In the genomic region with DNA sequence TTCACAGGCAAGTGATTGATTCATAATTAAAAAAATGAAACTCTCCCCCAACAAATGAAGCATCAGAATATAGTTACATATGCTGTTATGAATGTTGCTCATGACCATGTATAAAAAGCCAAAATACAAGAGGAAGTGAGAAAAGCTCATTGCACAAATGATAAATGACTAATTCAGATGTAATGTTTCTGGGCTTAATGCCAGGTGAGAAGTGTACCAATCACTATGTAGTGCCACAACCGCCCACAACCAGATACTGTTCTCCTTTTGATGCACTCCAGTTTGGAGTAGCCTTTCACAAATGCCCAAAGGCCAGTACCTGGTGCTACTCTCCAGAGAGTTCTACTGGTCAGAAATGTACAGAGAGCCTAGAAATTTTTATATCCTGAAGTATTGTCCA, we compare ENCODE assay signal across 18 mouse cellular contexts. TPM values are rescaled to one million over a fixed set of nuclear protein-coding genes. Genes with fewer than 3 reads are reported as not detected.
DNase-seq lines count a peak whose midpoint lies in the region; TF ChIP-seq lines count a peak whose summit lies in the region.
"Had no signal": no experiment of that assay in that cellular context is flagged by ENCODE, and none has a peak within 500 bp of the region (broad histone marks: within the 10 kb centered on the region; RNA-seq: fewer than 3 reads in every experiment).

No protein-coding gene starts in this region.

- intact Hi-C loops in left cerebral cortex, adult 2 months (cut with DNase I), result loop anchor here (2.0 to 5.0 kb wide), 3 partner anchors 29 to 156 kb away; no protein-coding TSS in a partner anchor

- no peak for DNase-seq in left cerebral cortex, adult 2 months (ENCODE audit: extremely low spot score in 1 of 2, low spot score in 2 of 2)
- no peak for DNase-seq in left cerebral cortex, adult 18-20 months (ENCODE audit: low spot score in 2 of 2)
- DNase-seq in adipocyte (ENCODE audit: low spot score), result peak; percentile 65
- peak; percentile 20 for DNase-seq in layer of hippocampus, adult 9-11 months
- DNase-seq in c-Kit-positive CD71-positive TER-119-positive erythroid progenitor cells, embryonic 14.5 days (ENCODE audit: low spot score), result no peak
- DNase-seq in retina, postnatal 1 day, result no peak
- DNase-seq: cerebellum, adult 2 months; forebrain, postnatal 0 days; heart, adult 11 months; kidney, adult 9 months; liver, postnatal 0 days; right cerebral cortex, postnatal 14 days; thymus, adult 18-20 months had no signal

- no peaks in the 10 kb centered on the region for H3K27me3 ChIP-seq in C2C12 (ENCODE audit: control insufficient read depth, insufficient read depth, insufficient read length)
- H3K27me3 ChIP-seq: heart, embryonic 15.5 days; hindbrain, embryonic 15.5 days had no signal

- no peaks in the 10 kb centered on the region for H3K79me2 ChIP-seq in C2C12 (ENCODE audit: control insufficient read depth, insufficient read depth)

- no peak for TF ChIP-seq CTCF in left cerebral cortex, adult 2 months (IDR thresholded peaks at IDR 0.05)
- no peak for TF ChIP-seq CTCF in C2C12 (IDR thresholded peaks at IDR 0.05; ENCODE audit: control insufficient read depth, insufficient read depth, insufficient read length)

- no peaks in the 10 kb centered on the region for H3K36me3 ChIP-seq in C2C12 (ENCODE audit: control insufficient read depth, insufficient read depth)
- H3K36me3 ChIP-seq: heart, embryonic 15.5 days; hindbrain, embryonic 15.5 days had no signal

- no peaks in the 10 kb centered on the region for H3K79me3 ChIP-seq in C2C12 (ENCODE audit: low read depth)

- no peak overlapping the region for H3ac ChIP-seq in C2C12 (ENCODE audit: control insufficient read depth, insufficient read length, low read depth)

- H3K27ac ChIP-seq in left cerebral cortex, adult 2 months, result 0 out of 2 replicates have a peak overlapping the region, but pooled peaks have one; percentile 28
- H3K27ac ChIP-seq: heart, embryonic 15.5 days; hindbrain, embryonic 15.5 days had no signal

- no peak overlapping the region for H3K4me3 ChIP-seq in left cerebral cortex, adult 2 months
- no peak overlapping the region for H3K4me3 ChIP-seq in C2C12 (ENCODE audit: insufficient read depth, poor library complexity, severe bottlenecking)
- H3K4me3 ChIP-seq: heart, embryonic 15.5 days; hindbrain, embryonic 15.5 days had no signal

TF ChIP-seq in C2C12, 6 proteins besides CTCF, POLR2A, EP300 and RAD21:
- TF ChIP-seq MAX (IDR thresholded peaks at IDR 0.05), result no peak
- TF ChIP-seq MYOD1 (IDR thresholded peaks at IDR 0.05; ENCODE audit: control insufficient read depth, insufficient read length, low read depth), result no peak
- no peak for TF ChIP-seq FOSL1 (IDR thresholded peaks at IDR 0.05; ENCODE audit: insufficient read depth, low read length, poor library complexity, severe bottlenecking)
- TF ChIP-seq USF1 (IDR thresholded peaks at IDR 0.05; ENCODE audit: low read depth), result no peak
- peak; percentile 83 for TF ChIP-seq CEBPB (IDR thresholded peaks at IDR 0.05; ENCODE audit: low read depth)
- TF ChIP-seq MYOG (IDR thresholded peaks at IDR 0.05; ENCODE audit: control insufficient read depth, extremely low read depth, insufficient read length), result no peak

RNA-seq across cellular contexts. Expression of a gene that starts 20.7 kb away (rescaled TPM):
- total RNA-seq in left cerebral cortex, adult 2 months (2021), result under 1 TPM in 1 of 2 experiments, not detected in 1; 0.25 TPM
- total RNA-seq in left cerebral cortex, adult 18-20 months (2021), result not detected
- polyA plus RNA-seq in C2C12 (2012; fragmentation: generic; extraction: Trizol), result not detected
- total RNA-seq: forebrain, postnatal 0 days; layer of hippocampus, adult 18-20 months had no signal
- polyA plus RNA-seq: cerebellum, adult 2 months; heart, embryonic 15.5 days; hindbrain, embryonic 15.5 days; limb, embryonic 14.5 days; liver, postnatal 0 days had no signal

RNA-seq across cellular contexts. Expression of a gene that starts 30.5 kb away (rescaled TPM):
- not detected for total RNA-seq in left cerebral cortex, adult 2 months (2021)
- not detected for total RNA-seq in left cerebral cortex, adult 18-20 months (2021)
- not detected for polyA plus RNA-seq in C2C12 (2012; fragmentation: generic; extraction: Trizol)
- total RNA-seq: forebrain, postnatal 0 days; layer of hippocampus, adult 18-20 months had no signal
- polyA plus RNA-seq: cerebellum, adult 2 months; forebrain, postnatal 0 days; heart, embryonic 15.5 days; hindbrain, embryonic 15.5 days; limb, embryonic 14.5 days; liver, postnatal 0 days had no signal

Comparison
In these comparisons a context has a peak if more than half of its experiments do, and no peak if none do; other contexts are left out.
1. DNase-seq: peak in adipocyte (single experiment) and layer of hippocampus, adult 9-11 months (single experiment); none in left cerebral cortex, adult 2 months (0 of 2), left cerebral cortex, adult 18-20 months (0 of 2), c-Kit-positive CD71-positive TER-119-positive erythroid progenitor cells, embryonic 14.5 days (single experiment) and retina, postnatal 1 day (single experiment).